Mouse (Mus musculus) CD4-positive, CD25-positive, alpha-beta regulatory T cell, adult 4 months (primary cell): ENCODE measurements around the gene Fam89a. TPM values are rescaled to one million over a fixed set of nuclear protein-coding genes. Genes with fewer than 3 reads are reported as not detected.
A peak's percentile ranks its signal among the peaks of the same experiment; 100 is the strongest.

ENCODE experiments used
- ATAC-seq: one replicate; pipeline ENCODE4 v1.8.0; 2017
- polyA plus RNA-seq, 2 experiments: library from polyadenylated mRNA; unstranded; fragments of 100-300 nt; shearing (Covaris generic); gene quantifications; one replicate each; pipeline ENCODE4 v1.2.1; 2017

The Fam89a gene
- under 1 TPM; 0.73 to 0.80 TPM for polyA plus RNA-seq

DNA sequence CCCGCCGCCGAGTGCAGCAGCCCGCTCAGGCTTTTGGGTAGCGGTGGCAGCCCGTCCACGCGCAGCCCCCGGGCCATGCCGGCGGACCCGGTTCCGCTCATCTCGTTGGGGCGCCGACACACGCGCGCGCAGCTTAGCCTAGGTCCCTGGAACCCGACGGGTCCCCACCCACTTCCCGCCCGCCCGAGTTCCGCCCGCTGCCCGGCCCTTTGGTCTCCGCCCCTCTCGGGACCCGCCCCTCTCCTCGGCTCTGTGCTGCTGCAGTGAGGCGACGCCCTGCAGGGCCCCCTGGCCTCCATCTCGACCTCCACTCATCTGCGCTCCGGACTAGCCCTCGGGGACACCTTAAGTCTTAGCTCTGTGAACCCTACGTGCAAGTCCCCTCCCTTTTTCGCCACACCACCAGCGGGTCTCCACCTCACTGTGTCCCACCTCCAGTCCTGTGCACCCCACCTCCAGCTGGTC, at the start of gene Fam89a:
Fam89a (minus strand) TSS at position 124 of the 465 bp plus-strand sequence.
- ATAC-seq, result peak; percentile 78

DNA sequence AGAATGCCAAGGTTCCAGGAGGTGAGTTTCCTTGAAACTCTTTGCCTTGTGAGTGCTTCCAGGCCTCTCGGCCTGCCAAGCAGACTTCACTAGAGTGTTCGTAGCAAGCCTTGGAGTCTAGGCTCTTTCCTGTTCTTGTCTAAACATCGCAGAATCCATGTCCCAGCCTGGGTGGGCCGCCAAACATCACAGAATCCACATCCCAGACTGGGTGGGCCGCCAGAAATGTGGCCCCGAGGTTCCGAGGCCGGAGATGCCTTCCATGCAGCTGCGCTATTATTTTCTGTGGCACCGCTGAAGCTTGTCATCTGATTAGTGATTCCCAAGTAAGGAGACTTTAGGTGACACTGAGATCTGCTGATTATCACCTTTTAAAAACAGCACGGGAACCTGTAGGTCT, 48.9 kb upstream of the Fam89a start:
- no peak for ATAC-seq

DNA sequence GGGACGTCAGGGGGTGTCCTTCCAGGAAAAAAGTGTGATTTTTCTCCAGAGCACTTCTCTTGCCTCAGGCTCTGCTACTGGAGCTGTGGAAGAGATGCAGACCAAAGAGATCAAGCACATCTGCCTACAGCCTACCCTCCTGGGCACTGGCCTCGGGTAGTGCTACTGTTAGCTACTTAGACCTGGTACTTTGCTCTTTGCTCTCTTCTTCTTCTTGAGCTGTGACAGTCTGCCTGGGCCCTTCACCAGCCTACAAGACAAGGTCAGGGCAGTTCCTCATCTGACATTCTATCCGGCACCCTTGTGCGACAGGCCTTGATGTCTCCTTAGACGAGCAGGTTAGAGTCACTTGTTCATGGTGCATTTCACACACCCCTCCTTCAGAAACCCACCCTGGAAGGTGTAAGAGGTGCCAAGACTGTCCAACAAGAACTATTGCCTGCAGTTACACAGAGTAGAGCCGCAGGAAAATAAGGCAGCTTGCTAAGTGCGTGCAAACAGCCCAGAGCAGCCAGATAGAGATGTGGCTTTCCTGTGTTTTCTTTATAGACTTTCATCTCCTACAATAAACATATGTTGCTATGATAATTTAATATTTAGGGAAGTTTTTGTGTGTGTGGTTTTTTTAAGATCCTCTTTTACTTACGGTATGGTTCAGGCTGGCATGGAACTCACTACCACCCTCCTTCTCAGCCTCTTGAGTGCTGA, 44.3 kb upstream of the Fam89a start:
- no peak for ATAC-seq

DNA sequence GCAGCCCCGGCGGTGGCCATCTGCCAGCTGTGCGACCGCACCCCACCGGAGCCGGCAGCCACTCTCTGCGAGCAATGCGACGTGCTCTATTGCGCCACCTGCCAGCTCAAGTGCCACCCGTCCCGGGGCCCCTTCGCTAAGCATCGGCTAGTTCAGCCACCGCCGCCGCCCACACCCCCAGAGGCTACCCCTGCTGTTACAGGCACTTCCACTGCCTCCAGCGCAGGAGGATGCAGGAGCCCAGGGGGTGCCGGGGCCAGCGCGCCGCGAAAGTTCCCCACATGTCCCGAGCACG, 42.8 kb upstream of the Fam89a start:
- no peak for ATAC-seq

DNA sequence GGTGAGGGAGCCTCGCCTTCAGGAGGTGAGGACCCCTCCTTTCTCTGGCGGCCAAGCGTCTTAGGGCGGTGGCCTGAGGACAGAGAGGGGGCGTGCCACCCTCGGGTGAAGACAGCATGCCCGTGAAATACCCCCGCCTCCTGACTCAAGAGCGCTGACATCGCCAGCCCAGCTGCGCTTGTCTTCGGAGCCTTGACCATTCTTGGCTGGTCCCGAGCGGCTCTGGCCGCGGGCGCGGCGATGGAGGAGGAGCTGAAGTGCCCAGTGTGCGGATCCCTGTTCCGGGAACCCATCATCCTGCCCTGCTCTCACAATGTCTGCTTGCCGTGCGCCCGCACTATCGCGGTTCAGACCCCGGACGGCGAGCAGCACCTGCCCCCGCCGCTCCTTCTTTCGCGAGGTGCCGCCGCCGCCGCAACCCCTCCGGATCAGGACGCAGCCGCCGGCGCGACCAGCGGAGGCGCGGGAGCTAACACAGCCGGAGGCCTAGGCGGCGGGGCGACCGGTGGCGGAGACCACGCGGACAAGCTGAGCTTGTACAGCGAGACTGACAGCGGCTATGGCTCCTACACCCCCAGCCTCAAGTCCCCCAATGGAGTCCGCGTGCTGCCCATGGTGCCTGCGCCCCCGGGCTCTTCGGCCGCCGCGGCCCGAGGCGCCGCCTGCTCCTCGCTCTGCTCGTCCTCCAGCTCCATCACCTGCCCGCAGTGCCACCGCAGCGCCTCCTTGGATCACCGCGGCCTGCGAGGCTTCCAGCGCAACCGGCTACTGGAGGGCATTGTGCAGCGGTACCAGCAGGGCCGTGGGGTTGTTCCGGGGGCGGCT, 42.2 kb upstream of the Fam89a start:
- no peak for ATAC-seq

DNA sequence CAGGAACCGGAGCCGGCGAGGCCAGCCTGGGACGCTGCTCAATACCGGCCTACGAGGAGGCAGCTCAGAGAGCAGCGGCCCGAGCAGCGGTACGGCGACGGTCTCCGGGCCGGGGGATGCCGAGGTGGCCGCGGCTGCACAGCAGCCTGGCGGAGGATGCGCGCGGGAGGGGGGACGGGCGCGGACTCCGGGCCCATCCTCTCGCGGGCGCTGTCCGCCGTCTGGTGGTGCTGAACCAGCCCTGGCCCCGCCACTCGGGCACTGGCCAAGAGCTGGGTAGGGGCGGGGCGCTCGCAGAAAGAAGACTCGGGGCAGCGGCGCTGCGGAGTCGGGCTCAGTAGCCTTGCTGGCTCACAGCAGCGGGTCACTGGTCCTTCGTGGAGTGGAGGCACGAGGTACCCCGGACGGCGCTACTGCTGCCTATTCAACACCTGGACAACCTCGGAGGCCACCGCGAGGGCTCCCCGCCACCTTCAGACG, 41.6 kb upstream of the Fam89a start:
- peak; percentile 49 for ATAC-seq

DNA sequence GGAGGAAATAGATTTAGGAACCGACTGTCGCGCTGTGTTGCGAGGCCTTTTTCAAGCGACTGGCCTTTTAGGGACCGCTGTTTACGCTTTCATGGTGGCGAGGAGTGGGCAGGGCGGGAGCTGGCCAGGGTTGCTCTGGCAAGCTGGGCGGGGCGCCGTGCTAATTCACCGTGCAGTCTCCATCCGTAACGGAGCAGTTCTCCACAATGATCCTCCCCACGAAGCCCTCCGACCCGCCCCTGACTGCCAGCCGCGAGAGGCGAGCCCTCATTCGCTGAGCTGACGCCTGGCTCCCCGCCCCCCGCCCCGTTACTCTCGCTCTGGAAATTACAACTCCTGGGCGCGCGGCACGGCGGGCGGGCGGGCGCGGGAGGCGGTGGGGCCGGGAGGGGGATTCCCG, 41.1 kb upstream of the Fam89a start, which contains the start of gene Trim67:
Trim67 (plus strand) TSS at position 385 of the 400 bp plus-strand sequence.
- no peak for ATAC-seq

DNA sequence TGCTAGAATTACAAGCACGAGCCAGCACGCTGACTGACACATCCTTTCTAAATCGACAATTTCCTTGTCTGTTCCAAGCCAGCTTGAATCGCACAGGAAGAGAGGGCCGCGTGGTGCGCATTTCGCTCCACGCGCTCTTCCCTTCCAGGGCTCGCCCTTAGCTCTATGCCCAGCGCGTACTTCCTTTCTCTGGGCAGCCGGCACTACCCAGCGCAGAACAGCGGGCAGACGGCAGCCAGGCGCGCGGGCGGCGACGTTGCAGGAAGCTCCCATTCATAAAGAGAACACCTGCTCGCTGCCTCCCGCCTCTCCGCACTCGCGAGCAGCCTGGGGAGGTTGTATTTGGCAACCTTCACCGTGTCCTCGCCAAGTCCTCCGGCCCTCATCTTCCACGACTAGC, 40.6 kb upstream of the Fam89a start:
- no peak for ATAC-seq

DNA sequence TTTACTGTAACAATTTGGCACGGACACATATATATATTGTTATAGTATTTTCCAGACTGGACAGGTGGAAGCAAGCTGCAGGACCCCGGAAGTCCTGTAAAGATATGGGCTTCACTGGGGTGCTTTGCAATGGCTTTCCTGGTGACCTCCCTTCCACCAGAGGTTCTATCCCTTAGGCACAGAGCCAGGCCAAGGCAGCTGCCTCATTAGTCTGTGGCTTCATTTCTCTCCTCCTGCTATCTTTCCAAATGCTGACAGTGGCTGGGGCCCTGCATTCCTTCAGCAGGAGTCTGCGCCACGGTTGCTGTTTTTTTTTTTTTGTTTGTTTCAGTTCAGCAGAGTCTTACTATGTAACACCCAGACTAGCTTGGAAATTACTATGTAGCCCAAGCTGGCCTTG, 40.1 kb upstream of the Fam89a start:
- no peak for ATAC-seq

DNA sequence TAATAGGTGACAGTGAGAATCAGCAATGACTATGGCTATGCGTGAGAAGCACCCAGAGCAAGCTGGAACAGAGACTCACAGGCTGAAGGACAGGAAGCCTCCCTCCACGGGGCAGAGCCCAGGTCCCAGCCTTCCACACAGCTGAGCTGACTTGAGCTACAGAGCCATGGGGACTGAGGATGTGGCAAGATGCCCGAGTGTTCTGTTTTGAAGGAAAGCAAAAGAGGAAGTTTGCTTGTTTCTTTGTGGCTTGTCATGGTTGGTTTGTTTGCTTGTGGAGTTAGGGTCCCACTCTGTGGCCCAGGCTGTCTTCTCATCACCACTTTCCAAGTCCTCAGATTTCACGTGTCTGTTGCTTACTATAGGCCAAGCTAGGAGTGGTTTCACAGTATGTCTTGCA, 39.0 kb upstream of the Fam89a start:
- ATAC-seq, result no peak

DNA sequence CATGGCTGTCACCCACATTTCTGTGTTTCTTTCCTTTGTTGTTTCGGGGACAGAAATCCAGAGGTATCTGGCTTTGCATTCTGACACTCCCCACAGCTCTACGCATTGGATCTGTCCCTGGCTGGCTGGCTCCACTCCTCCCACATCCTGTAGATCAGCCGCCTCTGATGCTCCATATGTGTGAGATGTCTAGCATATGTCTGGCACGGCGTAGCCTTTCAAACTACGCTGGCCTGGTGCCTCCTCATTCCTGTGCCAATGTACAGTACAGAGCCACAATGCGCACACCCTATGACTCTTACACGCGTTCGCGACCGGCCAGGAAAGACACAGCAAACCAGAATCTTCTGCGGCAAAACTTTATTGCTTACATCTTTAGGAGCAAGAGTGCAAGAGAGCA, 33.0 kb upstream of the Fam89a start:
- ATAC-seq, result no peak

DNA sequence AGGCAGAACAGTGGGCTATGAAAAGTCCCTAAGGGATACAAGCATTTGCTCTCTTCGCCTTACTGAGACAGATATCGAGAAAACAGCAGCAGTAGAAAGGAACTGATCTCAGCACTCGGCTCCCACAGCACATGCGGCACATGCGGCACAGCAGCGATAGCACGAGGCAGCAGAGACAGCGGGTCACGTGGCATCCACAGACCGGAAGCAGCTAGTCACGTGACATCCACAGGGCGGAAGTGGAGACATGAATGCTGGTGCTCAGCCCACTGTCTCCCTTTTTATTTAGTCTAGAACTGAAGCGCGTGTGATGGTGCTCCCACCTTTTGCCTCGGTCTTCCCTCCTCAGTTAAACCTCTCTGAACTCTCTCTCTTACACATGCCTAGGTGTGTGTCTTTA, 31.6 kb upstream of the Fam89a start:
- no peak for ATAC-seq

DNA sequence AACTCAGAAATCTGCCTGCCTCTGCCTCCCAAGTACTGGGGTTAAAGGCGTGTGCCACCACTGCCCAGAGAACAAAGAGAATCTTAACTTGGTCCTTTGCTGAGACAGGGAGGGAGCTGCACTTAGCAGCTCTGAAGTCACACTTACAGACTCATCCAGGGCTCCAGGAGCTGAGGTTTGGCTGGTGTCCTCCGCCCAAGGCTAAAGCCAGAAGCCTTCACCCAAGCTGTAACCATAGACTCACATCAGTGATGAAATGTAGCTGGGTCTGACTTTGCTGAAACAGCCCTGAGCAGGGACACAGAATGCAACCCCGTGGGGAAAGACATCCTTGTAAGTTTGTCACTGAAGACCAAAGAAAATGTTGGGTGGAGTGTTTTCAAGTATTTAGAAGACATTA, 30.8 kb upstream of the Fam89a start:
- no peak for ATAC-seq

DNA sequence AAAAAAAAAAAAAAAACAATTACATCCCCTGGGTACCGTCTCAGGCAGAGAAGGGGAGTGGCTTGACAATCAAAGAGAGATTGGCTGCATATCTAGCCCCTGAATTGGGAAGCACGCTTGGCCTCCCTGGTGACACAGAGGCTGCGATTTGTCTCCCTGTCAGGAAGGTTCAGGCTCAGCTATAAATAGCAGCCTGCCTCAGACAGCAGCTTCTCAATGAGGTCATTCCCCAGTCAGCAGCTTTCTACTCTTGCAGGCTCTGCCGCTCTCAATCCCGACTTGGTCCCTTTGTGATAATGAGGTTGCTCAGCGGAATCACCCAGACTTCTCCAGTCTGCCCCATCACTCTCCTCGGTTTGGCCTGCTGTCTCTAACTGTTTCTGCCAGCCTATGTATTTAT, 28.6 kb upstream of the Fam89a start:
- no peak for ATAC-seq

DNA sequence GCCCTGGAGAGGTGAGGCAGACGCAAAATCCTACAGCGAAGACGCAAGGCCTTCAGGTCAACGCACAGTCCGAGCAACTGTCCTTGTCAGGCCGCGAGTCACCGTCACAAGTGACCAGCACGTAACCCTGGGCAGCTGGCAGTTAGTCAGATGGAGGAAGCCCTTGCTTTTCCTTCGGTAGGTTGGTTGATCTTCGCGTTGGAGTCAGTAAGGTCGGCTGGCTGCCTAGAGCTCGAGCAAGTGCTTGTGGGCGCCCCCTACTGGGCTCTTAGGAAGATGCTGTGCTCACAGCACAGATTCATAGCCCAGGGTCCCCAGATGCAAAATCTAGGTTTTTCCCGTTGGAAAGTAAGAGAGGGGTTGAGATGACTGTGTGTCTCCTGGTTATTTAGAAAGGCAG, 24.1 kb upstream of the Fam89a start:
- ATAC-seq, result peak; percentile 49

DNA sequence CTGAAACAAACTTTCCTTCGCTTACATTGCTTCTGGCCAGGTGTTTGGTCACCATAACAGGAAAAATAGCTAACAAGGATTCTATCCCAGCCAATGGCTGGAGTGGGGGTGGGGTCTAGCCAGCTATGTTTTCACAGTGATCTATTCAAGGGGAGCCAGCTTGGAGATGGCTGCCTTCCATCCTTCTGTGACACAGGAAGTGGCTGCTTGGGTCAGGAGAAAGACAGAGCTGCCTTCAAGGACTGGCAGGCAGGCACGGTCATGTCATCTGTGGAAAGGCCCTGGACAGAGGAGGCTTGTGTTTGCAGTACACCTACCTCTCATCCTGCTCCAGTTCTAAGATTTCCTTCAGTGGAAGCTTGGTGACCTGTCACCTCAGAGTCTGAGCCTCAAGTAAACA, 20.8 kb upstream of the Fam89a start:
- no peak for ATAC-seq

DNA sequence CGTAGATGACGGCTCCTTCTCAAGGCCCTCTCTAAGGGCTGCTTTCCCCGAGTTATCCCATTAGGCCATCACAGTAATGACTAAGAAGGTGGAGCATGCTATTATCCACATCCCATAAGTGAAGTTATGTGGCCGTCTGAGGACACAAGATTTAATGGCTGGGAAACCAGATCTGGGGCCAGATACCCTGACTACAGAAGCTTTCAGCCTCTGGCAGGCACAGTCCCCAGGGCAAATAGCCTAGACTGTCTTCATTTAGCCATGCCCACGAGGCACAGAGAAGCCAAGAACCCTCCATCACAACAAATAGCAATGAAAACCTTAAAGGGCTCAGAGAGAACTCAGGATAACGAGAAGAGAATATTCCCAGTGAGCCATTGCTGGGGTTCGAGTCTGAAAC, 11.4 kb upstream of the Fam89a start:
- no peak for ATAC-seq

DNA sequence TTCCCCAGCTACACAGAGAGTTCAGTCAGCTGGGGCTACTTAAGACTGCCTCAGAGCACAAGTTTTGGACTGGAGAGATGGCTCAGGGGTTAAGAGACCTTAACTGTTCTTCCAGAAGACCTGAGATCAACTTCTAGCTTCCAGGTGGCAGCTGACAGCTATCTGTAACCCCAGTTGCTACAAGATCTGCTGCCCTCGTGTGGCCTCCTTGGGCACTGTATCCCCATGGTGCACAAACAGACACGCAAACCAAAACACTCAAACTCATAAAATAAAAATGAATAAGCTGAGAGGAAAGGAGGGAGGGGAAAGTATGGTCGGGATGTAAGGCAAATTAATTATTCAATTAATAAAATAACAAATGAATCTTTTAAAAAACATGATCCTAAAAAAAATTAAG, 6.9 kb upstream of the Fam89a start:
- no peak for ATAC-seq

DNA sequence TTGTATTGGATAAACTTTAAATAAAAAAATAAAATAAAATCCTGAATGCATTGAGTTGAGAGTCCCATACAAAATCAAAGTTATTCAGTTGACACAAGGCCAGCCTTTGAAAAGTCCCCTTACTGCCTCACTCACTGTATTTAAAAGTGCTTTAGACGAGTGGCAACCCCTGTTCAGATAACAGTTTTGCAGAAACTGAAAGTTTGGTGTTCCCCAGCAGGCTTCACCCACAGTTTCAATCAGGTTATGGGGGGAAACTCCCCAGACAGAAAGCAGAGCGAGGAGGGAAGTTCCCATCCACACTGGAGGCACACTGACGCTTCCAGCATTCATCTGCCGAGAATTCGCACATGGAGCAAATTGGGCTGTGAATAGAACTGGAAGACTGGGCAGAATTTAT, 5.0 kb upstream of the Fam89a start:
- ATAC-seq, result peak; percentile 71

DNA sequence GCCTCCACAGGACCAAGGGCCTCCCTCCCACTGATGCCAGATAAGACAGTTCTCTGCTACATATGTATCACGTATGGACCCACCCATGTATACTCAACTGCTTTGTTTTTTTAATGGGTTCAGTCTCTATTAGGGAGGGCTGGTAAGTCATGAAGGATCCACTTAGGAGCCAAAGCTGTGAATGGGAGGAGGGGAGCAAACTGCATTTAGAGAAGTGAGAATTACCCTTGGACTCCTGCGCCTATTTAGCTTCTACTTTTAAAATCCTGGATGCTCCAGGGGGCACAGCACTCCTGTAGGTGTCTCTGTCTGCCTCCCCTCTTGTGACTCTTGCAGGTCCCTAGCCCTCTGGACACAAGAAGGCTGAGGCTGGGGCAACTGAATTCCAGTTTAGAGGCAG, 4.5 kb upstream of the Fam89a start:
- no peak for ATAC-seq

DNA sequence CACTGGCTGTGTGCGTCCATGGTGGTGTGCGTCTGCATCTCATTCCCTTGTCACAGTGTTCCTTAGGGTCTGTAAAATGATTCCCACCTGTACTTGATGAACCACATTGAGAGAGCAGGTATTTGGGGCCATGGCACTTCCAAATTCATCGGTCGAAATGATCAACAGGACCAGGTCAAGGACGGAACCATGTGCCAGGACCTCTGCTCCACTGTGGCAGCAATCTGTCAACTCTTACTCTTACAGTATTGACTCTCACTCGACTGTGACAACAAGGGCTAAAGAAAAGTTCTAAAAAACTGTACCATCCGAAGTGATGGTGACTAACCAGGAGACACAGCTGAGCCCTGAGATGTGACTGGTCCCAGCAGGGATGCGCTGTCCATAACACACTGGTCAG, 3.8 kb upstream of the Fam89a start:
- ATAC-seq, result no peak

DNA sequence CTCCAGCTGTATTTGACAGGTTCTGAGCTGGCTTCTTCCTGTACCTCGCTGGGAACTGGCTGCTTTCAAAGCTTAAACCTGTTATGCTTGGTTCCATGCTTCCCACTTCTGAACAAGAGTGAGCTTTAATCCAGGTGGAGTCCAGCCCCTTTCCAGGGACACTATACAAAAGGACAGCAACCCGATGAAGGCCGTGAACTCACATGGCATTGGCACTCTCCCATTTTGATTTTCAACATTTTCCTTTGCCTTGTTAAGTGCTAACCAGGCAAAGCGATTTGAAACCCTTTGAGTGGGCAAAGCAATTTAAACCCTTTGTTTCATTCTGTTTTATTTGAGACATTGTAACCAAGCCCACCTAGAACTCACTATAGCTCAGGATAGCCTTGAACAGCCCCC, 3.2 kb upstream of the Fam89a start:
- no peak for ATAC-seq

DNA sequence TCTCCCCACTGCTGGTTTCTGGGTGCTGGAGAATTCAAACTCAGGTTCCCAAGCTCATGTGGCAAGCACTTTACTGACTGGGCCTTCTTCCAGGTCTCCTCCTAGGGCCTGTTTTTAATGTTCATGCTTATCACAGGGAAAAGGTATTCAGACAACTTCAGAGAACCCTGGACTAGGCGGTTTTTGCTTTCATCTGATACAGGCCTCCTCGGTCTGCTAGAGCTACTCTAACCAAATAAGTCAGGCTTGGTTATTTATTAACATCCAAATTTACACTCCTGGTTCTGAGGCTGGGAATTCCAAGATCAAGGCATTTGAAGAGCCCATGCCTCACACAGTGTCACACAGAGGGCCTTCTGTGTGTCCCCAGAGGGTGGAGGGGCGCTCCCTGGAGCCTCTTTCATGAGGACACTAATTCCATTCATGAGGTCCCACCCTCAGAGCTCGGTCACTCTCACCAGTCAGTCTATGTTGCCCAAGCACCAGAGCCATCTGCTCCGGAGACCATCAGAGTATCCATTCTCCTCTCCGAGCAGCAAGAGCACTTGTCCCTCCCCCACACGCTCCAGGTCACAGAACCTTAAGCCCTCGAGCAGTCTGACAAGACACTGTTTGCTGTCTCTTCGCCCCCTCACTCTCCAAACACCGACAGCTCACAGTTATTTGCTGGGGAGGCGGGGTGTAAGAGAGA, 2.6 kb upstream of the Fam89a start:
- no peak for ATAC-seq
